Mouse (Mus musculus) hindbrain, embryonic 14.5 days (tissue): ENCODE measurements at regions not wholly inside any gene's neighbourhood (a gene's known extent, or its start where the extent isn't known, plus 50 kb on each side); places are given as distances from the start of the nearest gene placed in this dataset.
A peak's percentile ranks its signal among the peaks of the same experiment; 100 is the strongest.

Source experiments
- ATAC-seq: fragments of 200-750 bp; cut with Nextera tagmentation; 2 replicates; pipeline ENCODE4 v1.8.0; 2017; ENCODE audit warnings: moderate number of reproducible peaks, mild to moderate bottlenecking, moderate TSS enrichment, moderate library complexity; ENCODE audit not compliant: low FRiP score
- DNase-seq: peaks from one replicate; pipeline ENCODE4 v3.0.0-alpha.2; 2015; ENCODE audit warnings: low spot score
- H3K27ac ChIP-seq: fragments of 300-500 bp; sonication (generic); 2 replicates; pipeline ENCODE4 v1.5.1; 2014; ENCODE audit warnings: mild to moderate bottlenecking, moderate library complexity
- H3K27me3 ChIP-seq: fragments of 300-500 bp; sonication (generic); 2 replicates; pipeline ENCODE4 v1.6.1; 2014; ENCODE audit warnings: mild to moderate bottlenecking, low read length, mixed read lengths; ENCODE audit not compliant: control insufficient read depth, insufficient read depth
- H3K36me3 ChIP-seq: fragments of 300-500 bp; sonication (generic); replicated peaks from 2 replicates; pipeline ENCODE4 v1.6.1; 2014; ENCODE audit not compliant: control insufficient read depth, insufficient read depth
- H3K4me1 ChIP-seq: fragments of 300-500 bp; sonication (generic); replicated peaks from 2 replicates; pipeline ENCODE4 v1.6.1; 2014; ENCODE audit warnings: antibody characterized with exemption, low read length, mixed read lengths; ENCODE audit not compliant: control insufficient read depth, insufficient read depth
- H3K4me2 ChIP-seq: fragments of 300-500 bp; sonication (generic); replicated peaks from 2 replicates; pipeline ENCODE4 v1.6.1; 2014; ENCODE audit warnings: mild to moderate bottlenecking, moderate library complexity
- H3K4me3 ChIP-seq: fragments of 300-500 bp; sonication (generic); replicated peaks from 2 replicates; pipeline ENCODE4 v1.5.1; 2014; ENCODE audit warnings: mild to moderate bottlenecking, low read length
- H3K9ac ChIP-seq: fragments of 300-500 bp; sonication (generic); 2 replicates; pipeline ENCODE4 v1.6.1; 2014
- H3K9me3 ChIP-seq: fragments of 300-500 bp; sonication (generic); 2 replicates; pipeline ENCODE4 v1.6.1; 2016; ENCODE audit warnings: low read length; ENCODE audit not compliant: control insufficient read depth
- WGBS: fragments of 180-500 bp; shearing (Covaris S2); extraction: QIAGEN DNeasy Blood & Tissue Kit; methylation state at CpG from one replicate; pipeline ENCODE4 v1.1.7; 2014; 5-methylcytosine and 5-hydroxymethylcytosine counted together

GRCm38 (mm10) chr16:50709727-50710126, 118.8 kb upstream of the Ccdc54 start:
- ATAC-seq (no peak), DNase-seq (no peak)
- Histone ChIP-seq H3K27ac (no peak overlapping the region), H3K9me3 (no peaks in the 10 kb centered on the region), H3K4me3 (no peak overlapping the region), H3K27me3 (no peaks in the 10 kb centered on the region), H3K36me3 (no peaks in the 10 kb centered on the region), H3K9ac (no peak overlapping the region), H3K4me2 (no peak overlapping the region), H3K4me1 (no peaks in the 10 kb centered on the region)
- 74% methylated on average over 6 of the region's 6 CpGs for WGBS

GRCm38 (mm10) chr16:50707906-50708305, 117.0 kb upstream of the Ccdc54 start:
- 86% methylated on average over 2 of the region's 2 CpGs for WGBS
- no peak for ATAC-seq
- H3K4me1 ChIP-seq, result no peaks in the 10 kb centered on the region
- H3K36me3 ChIP-seq, result no peaks in the 10 kb centered on the region
- H3K27ac ChIP-seq, result no peak overlapping the region
- H3K9me3 ChIP-seq, result no peaks in the 10 kb centered on the region
- H3K4me2 ChIP-seq, result no peak overlapping the region
- no peak overlapping the region for H3K9ac ChIP-seq
- H3K4me3 ChIP-seq, result no peak overlapping the region
- no peaks in the 10 kb centered on the region for H3K27me3 ChIP-seq
- DNase-seq, result no peak

GRCm38 (mm10) chr16:50705921-50706320, 115.0 kb upstream of the Ccdc54 start:
- Histone ChIP-seq H3K27ac (no peak overlapping the region), H3K9me3 (no peaks in the 10 kb centered on the region), H3K4me2 (no peak overlapping the region), H3K4me1 (no peaks in the 10 kb centered on the region), H3K9ac (no peak overlapping the region), H3K4me3 (no peak overlapping the region), H3K27me3 (no peaks in the 10 kb centered on the region), H3K36me3 (no peaks in the 10 kb centered on the region)
- DNase-seq (no peak), ATAC-seq (no peak)
- 76% methylated on average over 4 of the region's 4 CpGs for WGBS

GRCm38 (mm10) chr16:50700811-50701517, 110.0 kb upstream of the Ccdc54 start:
- H3K36me3 ChIP-seq, result no peaks in the 10 kb centered on the region
- H3K4me1 ChIP-seq, result no peaks in the 10 kb centered on the region
- H3K27me3 ChIP-seq, result no peaks in the 10 kb centered on the region
- ATAC-seq (no peak), DNase-seq (no peak)
- no peak overlapping the region for H3K4me3 ChIP-seq
- H3K9ac ChIP-seq, result no peak overlapping the region
- H3K4me2 ChIP-seq, result no peak overlapping the region
- 84% methylated on average over 8 of the region's 8 CpGs for WGBS
- no peak overlapping the region for H3K27ac ChIP-seq
- H3K9me3 ChIP-seq, result no peaks in the 10 kb centered on the region

- ATAC-seq (no peak), DNase-seq (no peak)
- no peak overlapping the region for H3K27ac ChIP-seq
- no peaks in the 10 kb centered on the region for H3K27me3 ChIP-seq
- no peak overlapping the region for H3K4me2 ChIP-seq
- no peak overlapping the region for H3K9ac ChIP-seq
- H3K36me3 ChIP-seq, result no peaks in the 10 kb centered on the region
- H3K4me1 ChIP-seq, result no peaks in the 10 kb centered on the region
- WGBS, result 72% methylated on average over 2 of the region's 2 CpGs
- no peaks in the 10 kb centered on the region for H3K9me3 ChIP-seq
- no peak overlapping the region for H3K4me3 ChIP-seq
Measured at GRCm38 (mm10) chr16:50700123-50700522, 109.2 kb upstream of the Ccdc54 start.

- no peaks in the 10 kb centered on the region for H3K4me1 ChIP-seq
- no peak overlapping the region for H3K4me2 ChIP-seq
- WGBS, result 95% methylated on average over 2 of the region's 2 CpGs
- no peak overlapping the region for H3K9ac ChIP-seq
- H3K36me3 ChIP-seq, result no peaks in the 10 kb centered on the region
- DNase-seq, result no peak
- H3K9me3 ChIP-seq, result no peaks in the 10 kb centered on the region
- H3K27ac ChIP-seq, result no peak overlapping the region
- H3K4me3 ChIP-seq, result no peak overlapping the region
- no peak for ATAC-seq
- H3K27me3 ChIP-seq, result no peaks in the 10 kb centered on the region
Measured at GRCm38 (mm10) chr16:50697722-50698121, 106.8 kb upstream of the Ccdc54 start.

GRCm38 (mm10) chr16:50696052-50696451, 105.1 kb upstream of the Ccdc54 start:
- H3K27ac ChIP-seq, result no peak overlapping the region
- 92% methylated on average over 4 of the region's 4 CpGs for WGBS
- ATAC-seq, result no peak

GRCm38 (mm10) chr16:50694045-50694444, 103.1 kb upstream of the Ccdc54 start:
- Histone ChIP-seq H3K9me3 (no peaks in the 10 kb centered on the region), H3K4me1 (no peaks in the 10 kb centered on the region), H3K9ac (no peak overlapping the region), H3K27me3 (no peaks in the 10 kb centered on the region), H3K27ac (no peak overlapping the region), H3K4me3 (no peak overlapping the region), H3K36me3 (no peaks in the 10 kb centered on the region), H3K4me2 (no peak overlapping the region)
- no peak for ATAC-seq
- WGBS, result 80% methylated on average over 2 of the region's 2 CpGs
- no peak for DNase-seq

More at GRCm38 (mm10) chr16:50696052-50696451, 105.1 kb upstream of the Ccdc54 start:
- Histone ChIP-seq H3K27me3 (no peaks in the 10 kb centered on the region), H3K4me1 (no peaks in the 10 kb centered on the region), H3K9ac (no peak overlapping the region), H3K36me3 (no peaks in the 10 kb centered on the region), H3K4me3 (no peak overlapping the region), H3K4me2 (no peak overlapping the region), H3K9me3 (no peaks in the 10 kb centered on the region)
- no peak for DNase-seq

- H3K27ac ChIP-seq, result no peak overlapping the region
- no peak overlapping the region for H3K4me2 ChIP-seq
- no peaks in the 10 kb centered on the region for H3K36me3 ChIP-seq
- ATAC-seq (no peak), DNase-seq (no peak)
- no peak overlapping the region for H3K4me3 ChIP-seq
- no peaks in the 10 kb centered on the region for H3K27me3 ChIP-seq
- 86% methylated on average over 7 of the region's 7 CpGs for WGBS
- H3K4me1 ChIP-seq, result 0 out of 2 replicates have a peak, but pooled peaks cover 2% of the 10 kb centered on the region
- no peak overlapping the region for H3K9ac ChIP-seq
- no peaks in the 10 kb centered on the region for H3K9me3 ChIP-seq
Measured at GRCm38 (mm10) chr16:50690818-50691217, 99.9 kb upstream of the Ccdc54 start.

GRCm38 (mm10) chr16:50689525-50689924, 98.6 kb upstream of the Ccdc54 start:
- Histone ChIP-seq H3K27me3 (no peaks in the 10 kb centered on the region), H3K27ac (no peak overlapping the region), H3K4me2 (peak overlapping the region; percentile 17; the same call in 1 of the 2 replicates), H3K36me3 (no peaks in the 10 kb centered on the region), H3K9ac (no peak overlapping the region), H3K4me3 (no peak overlapping the region), H3K4me1 (0 out of 2 replicates have a peak, but pooled peaks cover 2% of the 10 kb centered on the region), H3K9me3 (no peaks in the 10 kb centered on the region)
- no peak for ATAC-seq
- WGBS, result 72% methylated on average over 10 of the region's 10 CpGs
- no peak for DNase-seq
